Mouse (Mus musculus) ES-Bruce4 (cell line): ENCODE data around the gene Olfr828.

Experiments used
- CTCF ChIP-seq: IDR thresholded peaks from one replicate; pipeline ENCODE4 v1.8.1; 2011; ENCODE audit warnings: low read depth, low read length
- POLR2A ChIP-seq: IDR thresholded peaks from one replicate; pipeline ENCODE4 v1.8.1; 2011; ENCODE audit warnings: low read length; ENCODE audit not compliant: insufficient read depth

DNA sequence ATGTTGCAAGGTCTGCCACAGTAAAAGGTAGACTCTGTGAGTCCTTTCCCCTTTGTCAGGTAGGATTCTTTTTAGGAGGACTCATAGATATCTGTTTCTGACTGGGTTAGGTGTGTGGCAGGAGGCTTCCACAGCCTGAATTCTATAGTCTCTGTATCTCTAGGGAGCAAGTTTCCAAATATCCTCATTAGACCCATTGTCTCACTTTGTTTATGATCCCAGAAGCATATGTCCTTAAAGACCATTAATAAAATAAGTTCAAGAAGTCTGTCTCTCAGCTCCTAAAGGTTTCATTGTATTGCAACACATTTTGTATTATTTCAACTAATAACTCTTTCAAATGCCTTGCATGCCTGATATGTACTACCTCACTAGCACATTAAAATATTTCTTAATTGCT, at the start of gene Olfr828:
- TF ChIP-seq CTCF (no peak), POLR2A (no peak)
